Mouse (Mus musculus) T-helper 17 cell (primary cell): ENCODE measurements around the gene Met.

Experiments used
- in situ Hi-C, 2 experiments: fragments of 300-600 bp; cut with MboI, MseI; formaldehyde crosslinking; loops; 1 replicate in 1 of 2; 2 replicates in 1 of 2; pipeline ENCODE4 v1.15.1; 2025; ENCODE audit warnings: high pct_unique_total_duplicates in 2 of 2

Met gene

GRCm38 (mm10) chr6:17546825-17547224 is 83.2 kb downstream of the Met start:
- in situ Hi-C loops, result no loop called here

DNA sequence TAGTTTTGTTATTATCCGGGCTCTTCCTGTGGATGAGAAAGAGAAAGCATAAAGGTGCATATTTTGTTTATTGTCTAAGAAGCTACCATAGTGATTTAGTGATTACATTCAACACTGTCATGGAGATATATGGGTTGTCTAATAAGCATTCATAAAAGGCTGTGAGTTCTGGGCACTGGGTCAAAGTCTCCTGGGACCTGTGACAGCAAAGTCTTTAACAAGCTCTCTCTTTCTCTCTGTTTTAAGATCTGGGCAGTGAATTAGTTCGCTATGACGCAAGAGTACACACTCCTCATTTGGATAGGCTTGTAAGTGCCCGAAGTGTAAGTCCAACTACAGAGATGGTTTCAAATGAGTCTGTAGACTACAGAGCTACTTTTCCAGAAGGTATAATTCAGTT is 85.2 kb downstream of the Met start:
- in situ Hi-C loops, result no loop called here

GRCm38 (mm10) chr6:17549645-17550044 is 86.0 kb downstream of the Met start:
- in situ Hi-C loops, result no loop called here

GRCm38 (mm10) chr6:17554263-17554662 is 90.7 kb downstream of the Met start:
- in situ Hi-C loops, result no loop called here

GRCm38 (mm10) chr6:17554757-17555156 is 91.2 kb downstream of the Met start:
- in situ Hi-C loops, result no loop called here

GRCm38 (mm10) chr6:17555719-17556118 is 92.1 kb downstream of the Met start:
- in situ Hi-C loops, result no loop called here

GRCm38 (mm10) chr6:17559657-17560056 is 96.1 kb downstream of the Met start:
- in situ Hi-C loops, result no loop called here

DNA sequence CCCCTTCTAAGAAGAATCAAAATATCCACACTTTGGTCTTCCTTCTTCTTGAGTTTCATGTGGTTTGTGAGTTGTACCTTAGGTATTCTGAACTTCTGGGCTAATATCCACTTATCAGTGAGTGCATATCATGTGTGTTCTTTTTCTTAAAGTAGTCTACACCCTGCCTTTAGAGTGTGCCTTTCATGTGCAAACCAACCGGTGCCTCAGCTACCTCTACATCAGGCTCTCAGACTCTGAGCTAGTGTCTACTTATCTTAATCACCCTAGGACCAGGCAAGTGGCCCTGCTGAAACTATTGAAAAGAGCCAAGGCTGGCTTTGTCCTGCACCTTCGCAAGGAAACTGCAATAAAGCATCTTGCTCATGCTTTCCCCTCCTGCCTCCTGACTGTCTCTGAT is 97.7 kb downstream of the Met start:
- in situ Hi-C loops, result no loop called here

- in situ Hi-C loops, result no loop called here
Measured at GRCm38 (mm10) chr6:17561886-17562285, 98.3 kb downstream of the Met start.

- in situ Hi-C loops, result no loop called here
Measured at GRCm38 (mm10) chr6:17562472-17563088, 99.0 kb downstream of the Met start.

DNA sequence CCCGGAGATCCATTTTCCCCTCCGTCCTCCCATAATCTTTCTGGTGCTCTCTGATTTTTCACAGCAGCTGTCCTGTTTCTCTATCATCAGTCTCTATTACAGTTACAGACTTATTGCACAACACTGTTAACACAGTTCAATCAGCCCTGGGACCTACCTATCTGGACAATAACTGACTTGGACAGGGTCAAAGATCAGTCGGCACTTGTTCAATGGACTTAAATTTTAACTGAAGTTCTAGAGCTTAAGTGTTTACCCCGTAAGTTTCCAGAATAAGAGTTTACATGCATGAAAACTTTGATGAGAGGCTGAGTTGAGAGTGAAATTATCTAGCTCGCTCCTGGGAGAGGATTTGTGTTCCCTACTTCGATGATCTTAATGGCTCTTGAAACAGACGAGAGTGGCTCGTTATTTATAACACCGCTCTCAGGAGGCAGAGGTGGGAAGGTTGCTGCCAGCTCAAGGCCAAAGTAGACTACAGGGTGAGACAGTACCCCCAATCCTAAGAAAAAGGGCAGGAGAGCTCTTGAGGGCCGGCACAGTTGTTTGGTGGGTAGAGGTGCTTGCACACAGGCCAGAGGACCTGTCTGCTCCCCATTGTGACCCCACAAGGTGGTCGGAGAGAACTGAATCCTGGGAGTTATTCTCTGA is 105.2 kb downstream of the Met start:
- in situ Hi-C loops, result no loop called here

DNA sequence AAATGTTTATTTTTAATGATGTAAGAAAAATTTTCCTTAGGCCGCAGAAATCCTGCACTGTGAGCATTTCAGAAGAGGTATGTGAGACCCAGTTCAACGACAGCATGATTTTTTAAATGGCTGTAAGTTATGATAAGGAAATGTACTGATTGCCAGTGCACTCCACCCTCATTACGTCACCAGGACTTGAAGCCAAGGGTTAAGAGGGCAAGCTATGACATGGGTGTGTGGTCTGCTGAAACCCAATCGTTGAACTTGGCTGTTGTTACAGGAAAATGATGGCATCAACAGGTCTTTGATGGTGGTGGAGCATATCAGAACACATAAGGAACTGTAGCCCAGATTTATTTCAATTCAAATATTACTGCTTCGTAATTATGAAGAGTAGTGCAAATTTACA is 109.6 kb downstream of the Met start:
- in situ Hi-C loops, result loop anchor here in 1 of 2 experiments (10.0 kb wide), 1 partner anchor 558 kb away; no protein-coding TSS in a partner anchor

GRCm38 (mm10) chr6:17573732-17574131 is 110.1 kb downstream of the Met start:
- in situ Hi-C loops, result loop anchor here in 1 of 2 experiments (10.0 kb wide), 1 partner anchor 559 kb away; no protein-coding TSS in a partner anchor

- in situ Hi-C loops, result loop anchor here in 1 of 2 experiments (10.0 kb wide), 1 partner anchor 563 kb away; no protein-coding TSS in a partner anchor
Measured at GRCm38 (mm10) chr6:17578092-17578760, 114.6 kb downstream of the Met start.

DNA sequence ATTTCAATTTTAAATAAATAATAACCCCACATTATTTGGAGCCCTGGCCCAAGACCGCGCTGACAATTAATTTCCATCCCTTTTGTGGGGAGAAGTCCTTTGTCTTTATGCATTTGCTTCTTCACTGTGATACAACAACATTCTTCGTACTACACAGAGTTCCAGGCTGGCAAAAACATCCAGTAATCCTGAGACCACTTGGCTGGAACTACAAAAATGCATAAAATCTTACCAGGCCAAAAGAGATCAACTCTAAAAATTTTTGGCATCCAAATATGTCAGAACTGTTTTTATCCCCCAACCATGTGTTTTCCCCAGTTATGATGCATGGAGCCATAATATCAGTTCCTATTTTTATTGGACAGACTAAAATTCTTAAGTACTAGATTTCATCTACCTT is 116.7 kb downstream of the Met start:
- in situ Hi-C loops, result no loop called here

DNA sequence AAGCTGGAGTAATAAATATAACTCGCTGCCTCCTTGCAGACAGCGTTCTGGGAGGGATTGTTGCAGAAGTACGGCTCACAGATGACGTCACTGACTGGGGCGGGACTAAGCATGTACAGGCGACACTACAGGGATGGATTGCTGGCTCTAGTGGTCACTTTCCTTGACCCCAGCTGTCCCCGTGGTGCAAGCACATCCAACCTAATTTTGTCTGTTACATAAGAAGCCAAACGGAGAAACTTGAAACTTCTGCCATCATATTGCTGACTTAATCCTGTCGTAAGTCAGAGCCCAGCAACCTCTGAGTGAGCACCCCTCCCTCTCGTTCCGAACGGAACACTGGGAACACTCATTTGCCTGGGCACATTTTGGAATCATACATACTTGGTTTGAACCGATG is 120.4 kb downstream of the Met start:
- in situ Hi-C loops, result no loop called here

DNA sequence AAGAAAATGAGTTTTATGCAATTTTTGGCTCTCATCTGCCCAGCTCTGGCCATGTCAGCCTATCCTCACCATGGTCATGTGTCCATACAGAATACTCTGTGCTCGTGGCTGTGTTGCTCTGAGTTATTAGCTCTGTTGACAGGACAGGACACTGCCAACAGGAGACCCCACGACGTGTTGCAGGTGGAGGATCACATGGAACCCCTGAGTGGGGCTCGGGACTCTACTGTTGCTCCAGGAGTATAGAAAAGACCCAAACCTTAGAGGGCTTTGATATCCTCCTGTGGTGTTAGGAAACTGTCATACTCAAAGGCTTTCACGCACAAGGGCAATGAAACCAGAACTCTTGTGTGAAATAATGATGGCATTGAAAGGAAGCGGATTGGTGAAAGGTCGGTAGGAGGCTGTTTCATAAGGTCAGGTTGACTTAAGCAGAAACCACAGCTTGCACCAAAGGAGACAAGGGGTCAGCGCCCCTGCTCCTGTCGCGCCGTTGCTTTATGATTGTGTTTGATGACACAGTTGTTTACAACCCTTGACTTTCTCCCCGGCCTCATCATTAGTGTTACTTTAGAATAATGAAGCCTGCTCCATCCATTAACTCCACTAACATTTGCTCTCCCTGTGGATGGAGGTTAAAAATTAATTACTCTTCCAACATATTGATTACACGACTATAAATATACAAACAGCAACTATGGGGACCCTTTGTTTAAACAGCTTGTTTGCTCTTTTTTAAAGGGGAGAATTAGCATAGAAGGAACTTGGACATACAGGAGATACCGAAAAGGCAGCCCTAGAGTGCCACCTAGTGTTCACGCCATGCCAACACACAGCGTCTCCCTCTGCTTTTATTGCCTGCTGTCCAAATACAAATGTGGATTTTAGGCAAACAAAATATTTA is 125.7 kb downstream of the Met start:
- in situ Hi-C loops, result loop anchor here (5.0 kb wide), 3 partner anchors 127 to 567 kb away; partner anchors contain the start of gene Met (in 1 of the 2)

DNA sequence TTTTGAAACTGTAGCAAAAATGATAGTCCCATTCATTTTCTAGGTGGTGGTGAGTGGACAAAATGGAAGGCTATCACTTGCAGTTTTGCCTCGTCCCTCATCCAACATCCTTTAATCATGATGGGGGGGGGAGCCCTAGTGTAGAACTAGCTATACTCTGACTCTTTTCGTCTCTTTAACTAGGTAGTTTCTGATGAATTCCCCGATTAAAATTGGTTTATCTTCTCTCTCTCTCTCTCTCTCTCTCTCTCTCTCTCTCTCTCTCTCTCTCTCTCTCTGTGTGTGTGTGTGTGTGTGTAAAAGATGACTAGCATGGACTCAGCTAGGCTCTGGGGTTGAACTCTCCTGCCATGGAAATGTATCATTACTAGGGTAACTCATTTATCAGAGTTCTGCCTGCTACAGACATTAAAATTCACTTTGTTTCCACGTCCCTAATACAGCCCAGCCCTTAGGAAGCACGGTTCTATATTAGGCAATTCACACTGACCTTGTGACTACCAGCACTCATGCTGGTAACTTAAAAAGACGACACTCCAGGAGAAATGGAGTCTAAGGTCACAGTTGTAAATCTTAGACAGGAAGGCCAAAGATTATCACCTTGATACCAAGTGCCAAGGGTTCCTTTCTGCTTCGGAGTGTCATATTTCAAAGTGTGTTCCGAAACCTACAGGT is 126.5 kb downstream of the Met start:
- in situ Hi-C loops, result loop anchor here (5.0 kb wide), 3 partner anchors 128 to 568 kb away; partner anchors contain the start of gene Met (in 1 of the 2)

DNA sequence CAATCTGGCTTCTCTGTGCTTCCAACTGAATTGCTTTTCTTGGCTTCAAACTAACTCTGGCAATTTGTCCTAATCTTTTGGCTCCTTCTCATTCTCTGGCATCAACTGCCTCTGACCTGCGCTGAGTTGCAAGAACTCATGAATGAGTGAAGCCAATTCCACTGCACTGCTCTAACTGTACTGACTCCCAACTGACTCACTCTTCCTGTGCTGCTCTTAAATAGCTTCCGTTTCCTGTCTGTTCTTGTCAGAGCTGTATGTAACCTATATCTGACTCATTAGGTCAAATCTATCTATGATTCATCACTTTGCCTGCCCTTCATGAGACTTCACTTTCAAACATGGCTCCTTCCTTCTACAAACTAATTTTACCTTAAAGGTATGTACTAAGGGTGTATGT is 130.4 kb downstream of the Met start:
- in situ Hi-C loops, result loop anchor here in 1 of 2 experiments (5.0 kb wide), 1 partner anchor 232 kb away; no protein-coding TSS in a partner anchor

DNA sequence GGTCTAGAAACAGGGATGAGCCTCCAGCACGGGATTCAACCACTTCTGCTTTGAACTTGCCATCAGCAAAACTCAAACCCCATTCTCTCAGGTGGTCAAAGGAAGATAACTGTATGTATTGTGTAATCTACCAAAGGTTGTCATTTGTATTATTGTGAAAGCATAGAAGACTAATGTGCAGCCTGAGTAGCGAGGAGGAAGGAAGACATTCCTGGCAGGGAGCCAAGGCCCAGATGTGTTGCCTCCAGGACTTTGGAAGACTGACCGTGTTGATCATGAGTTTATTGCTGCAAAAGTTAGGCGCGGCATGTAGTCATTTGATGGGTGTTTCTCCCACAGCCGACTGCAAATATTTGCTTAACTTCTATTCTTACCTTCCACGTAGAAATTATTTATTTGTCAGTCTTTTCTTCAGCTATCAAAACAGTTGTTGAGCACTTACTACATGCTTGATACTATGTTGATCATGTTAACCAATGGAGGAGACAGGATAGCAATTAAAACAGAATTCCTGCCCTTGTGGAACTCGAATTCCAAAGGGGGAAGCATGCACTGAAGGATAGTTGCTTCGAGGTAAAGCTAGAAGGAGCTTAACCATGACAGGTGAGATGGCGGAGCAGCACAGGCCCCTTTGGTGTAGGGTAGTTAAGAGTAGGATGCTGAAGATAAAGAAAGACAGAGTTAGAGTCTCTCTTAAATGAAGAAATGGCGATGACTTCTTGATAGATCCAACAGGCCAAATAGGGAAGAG is 132.3 kb downstream of the Met start:
- in situ Hi-C loops, result loop anchor here (5.0 kb wide), 2 partner anchors 489 to 494 kb away; no protein-coding TSS in a partner anchor
